Mouse (Mus musculus) mouse trophoblast stem cell (cell line): Measurements from ENCODE around the gene Slc25a25.

ENCODE experiments used
- in situ Hi-C, 2 experiments: fragments of 300-500 bp; cut with MseI, MboI; formaldehyde crosslinking; loops; 2 replicates in 1 of 2; 3 replicates in 1 of 2; pipeline ENCODE4 v1.15.1; 2025

The Slc25a25 gene

GRCm38 (mm10) chr2:32407144-32407824 lies 44.0 kb downstream of the Slc25a25 start:
- in situ Hi-C loops = no loop called here

- in situ Hi-C loops = loop anchor here (5.0 kb wide), 1 partner anchor 83 kb away; no protein-coding TSS in a partner anchor
These were observed 46.6 kb downstream of the Slc25a25 start for GRCm38 (mm10) chr2:32404663-32405062.

GRCm38 (mm10) chr2:32396695-32397094 lies 54.5 kb downstream of the Slc25a25 start:
- in situ Hi-C loops = no loop called here

GRCm38 (mm10) chr2:32395946-32396621 lies 55.2 kb downstream of the Slc25a25 start:
- in situ Hi-C loops = no loop called here

- in situ Hi-C loops = no loop called here
These were observed 55.7 kb downstream of the Slc25a25 start, which contains the start of gene Ptges2 for GRCm38 (mm10) chr2:32395484-32395945. Ptges2 (plus strand) TSS chr2:32395896.

GRCm38 (mm10) chr2:32394973-32395372 lies 56.3 kb downstream of the Slc25a25 start:
- in situ Hi-C loops = no loop called here

- in situ Hi-C loops = no loop called here
These were observed 59.2 kb downstream of the Slc25a25 start for GRCm38 (mm10) chr2:32392063-32392462.

GRCm38 (mm10) chr2:32390871-32391270 lies 60.4 kb downstream of the Slc25a25 start:
- in situ Hi-C loops = no loop called here

GRCm38 (mm10) chr2:32389157-32389556 lies 62.1 kb downstream of the Slc25a25 start:
- in situ Hi-C loops = no loop called here

- in situ Hi-C loops = no loop called here
These were observed 63.3 kb downstream of the Slc25a25 start, which contains the start of gene Lcn2 for GRCm38 (mm10) chr2:32387706-32388490. Lcn2 (minus strand) TSS chr2:32388252.

GRCm38 (mm10) chr2:32382689-32383088 lies 68.6 kb downstream of the Slc25a25 start:
- in situ Hi-C loops = no loop called here

- in situ Hi-C loops = no loop called here
These were observed 69.4 kb downstream of the Slc25a25 start, which contains the start of gene 1110008P14Rik for GRCm38 (mm10) chr2:32381775-32382223. 1110008P14Rik (minus strand) TSS chr2:32381938.

GRCm38 (mm10) chr2:32381141-32381774 lies 70.0 kb downstream of the Slc25a25 start:
- in situ Hi-C loops = no loop called here

- in situ Hi-C loops = no loop called here
These were observed 71.2 kb downstream of the Slc25a25 start for GRCm38 (mm10) chr2:32380001-32380500.

- in situ Hi-C loops = no loop called here
These were observed 74.3 kb downstream of the Slc25a25 start for GRCm38 (mm10) chr2:32376963-32377362.

GRCm38 (mm10) chr2:32375317-32375940 lies 75.8 kb downstream of the Slc25a25 start:
- in situ Hi-C loops = no loop called here

- in situ Hi-C loops = no loop called here
These were observed 77.1 kb downstream of the Slc25a25 start for GRCm38 (mm10) chr2:32374191-32374590.

- in situ Hi-C loops = no loop called here
These were observed 83.9 kb downstream of the Slc25a25 start for GRCm38 (mm10) chr2:32367315-32367714.
